Mouse (Mus musculus) T-helper 2 cell (primary cell): ENCODE data around the gene Gm21977.
"Not testable (repeated sequence)": the region's sequence is repeated elsewhere in the genome, so short reads cannot be mapped to it uniquely, and the experiment has no call there.

Source experiments
- in situ Hi-C: fragments of 300-600 bp; cut with MboI, MseI; formaldehyde crosslinking; loops from one replicate; pipeline ENCODE4 v1.15.1; 2025; ENCODE audit warnings: high pct_unique_total_duplicates

Gene Gm21977

GRCm38 (mm10) chr14:42853377-42853776, at the start of gene Gm21977:
TSS of gene Gm21977 (minus strand) at chr14:42853477.
- in situ Hi-C loops: not testable (repeated sequence)
